Mouse (Mus musculus): ENCODE data around the gene Nhsl1.

- no peak for TF ChIP-seq GATA1 (IDR thresholded peaks at IDR 0.05; ENCODE audit: borderline replicate concordance, low read length)
- TF ChIP-seq FLI1 (IDR thresholded peaks at IDR 0.05; ENCODE audit: low read length): no peak
Observed at GRCm38 (mm10) chr10:18276090-18276734, 42.6 kb upstream of the Nhsl1 start.

Measured in megakaryocyte, embryonic 14.5 days (primary cell).